Mouse (Mus musculus) kidney, adult 2 months (tissue): Measurements from ENCODE around the gene Plac1. TPM values are rescaled to one million over a fixed set of nuclear protein-coding genes. Genes with fewer than 3 reads are reported as not detected.

Experiments used
- DNase-seq: peaks from one replicate; pipeline ENCODE4 v3.0.0; 2021
- H3K27ac ChIP-seq: fragments of 200-500 bp; 2 replicates; pipeline ENCODE4 v1.5.1; 2012; ENCODE audit warnings: low read depth, low read length, control low read depth, inconsistent platforms; ENCODE audit not compliant: insufficient read depth
- H3K27me3 ChIP-seq: fragments of 200-500 bp; replicated peaks from 2 replicates; pipeline ENCODE4 v1.6.1; 2012; ENCODE audit warnings: mild to moderate bottlenecking, moderate library complexity, low read length, inconsistent platforms; ENCODE audit not compliant: control insufficient read depth, insufficient read depth
- H3K36me3 ChIP-seq: fragments of 200-500 bp; 2 replicates; pipeline ENCODE4 v1.6.1; 2012; ENCODE audit warnings: mild to moderate bottlenecking, moderate library complexity, low read length, inconsistent platforms; ENCODE audit not compliant: control insufficient read depth, insufficient read depth
- H3K4me1 ChIP-seq: fragments of 200-500 bp; 2 replicates; pipeline ENCODE4 v1.6.1; 2011; ENCODE audit warnings: low read length; ENCODE audit not compliant: control insufficient read depth, insufficient read depth
- H3K4me3 ChIP-seq: fragments of 200-500 bp; 2 replicates; pipeline ENCODE4 v1.5.1; 2011; ENCODE audit warnings: mild to moderate bottlenecking, low read depth, low read length, control low read depth; ENCODE audit not compliant: insufficient read depth
- CTCF ChIP-seq: fragments of 200-500 bp; conservative IDR thresholded peaks from 2 replicates; pipeline ENCODE4 v1.5.1; 2011; ENCODE audit warnings: low read depth, mild to moderate bottlenecking, control low read depth, low read length, moderate library complexity, mixed read lengths; ENCODE audit not compliant: insufficient read depth, insufficient read length
- POLR2A ChIP-seq: fragments of 200-500 bp; IDR thresholded peaks from one replicate; pipeline ENCODE4 v1.6.1; 2011; ENCODE audit warnings: low read depth, low read length, control low read depth
- WGBS: fragments of 180-500 bp; shearing (Covaris S2); methylation state at CpG from one replicate; pipeline ENCODE4 v1.1.7; 2018; 5-methylcytosine and 5-hydroxymethylcytosine counted together
- polyA plus RNA-seq: library from polyadenylated mRNA; depleted of rRNA; stranded (reverse); fragments of >200 nt; gene quantifications from 2 replicates; pipeline ENCODE4 v1.2.3, GENCODE M21; 2012

The Plac1 gene
- polyA plus RNA-seq, 1 experiment, result not detected

- H3K4me1 ChIP-seq, result no peaks in the 10 kb centered on the region
- 92% methylated on average over 9 of the region's 9 CpGs for WGBS
- no peak for TF ChIP-seq CTCF
- no peak for TF ChIP-seq POLR2A
- no peak overlapping the region for H3K4me3 ChIP-seq
- no peak for DNase-seq
- H3K27me3 ChIP-seq, result no peaks in the 10 kb centered on the region
- H3K36me3 ChIP-seq, result no peaks in the 10 kb centered on the region
- H3K27ac ChIP-seq, result no peak overlapping the region
These were observed 19.1 kb downstream of the Plac1 start for GRCm38 (mm10) chrX:53220855-53221254.

- Histone ChIP-seq H3K36me3 (no peaks in the 10 kb centered on the region), H3K27me3 (no peaks in the 10 kb centered on the region), H3K27ac (no peak overlapping the region), H3K4me3 (no peak overlapping the region), H3K4me1 (no peaks in the 10 kb centered on the region)
- DNase-seq, result peak; percentile 11
- WGBS, result 40% methylated on average over 7 of the region's 7 CpGs
- no peak for TF ChIP-seq POLR2A
- no peak for TF ChIP-seq CTCF
These were observed 25.2 kb downstream of the Plac1 start for GRCm38 (mm10) chrX:53214557-53215229.

- Histone ChIP-seq H3K36me3 (no peaks in the 10 kb centered on the region), H3K4me3 (no peak overlapping the region), H3K27ac (no peak overlapping the region), H3K27me3 (no peaks in the 10 kb centered on the region), H3K4me1 (no peaks in the 10 kb centered on the region)
- no peak for DNase-seq
- TF ChIP-seq CTCF (no peak), POLR2A (no peak)
- 77% methylated on average over 2 of the region's 2 CpGs for WGBS
These were observed 26.1 kb downstream of the Plac1 start for GRCm38 (mm10) chrX:53213838-53214237.

GRCm38 (mm10) chrX:53212485-53212884 lies 27.4 kb downstream of the Plac1 start:
- no peak for DNase-seq
- H3K27ac ChIP-seq, result no peak overlapping the region

GRCm38 (mm10) chrX:53211756-53212483 lies 28.0 kb downstream of the Plac1 start:
- H3K4me1 ChIP-seq, result no peaks in the 10 kb centered on the region
- no peak overlapping the region for H3K4me3 ChIP-seq
- no peak overlapping the region for H3K27ac ChIP-seq
- 56% methylated on average over 7 of the region's 7 CpGs for WGBS
- no peaks in the 10 kb centered on the region for H3K27me3 ChIP-seq
- peak; percentile 69 for DNase-seq
- TF ChIP-seq POLR2A, result no peak
- H3K36me3 ChIP-seq, result no peaks in the 10 kb centered on the region

More at GRCm38 (mm10) chrX:53212485-53212884, 27.4 kb downstream of the Plac1 start:
- Histone ChIP-seq H3K4me3 (no peak overlapping the region), H3K36me3 (no peaks in the 10 kb centered on the region), H3K4me1 (no peaks in the 10 kb centered on the region), H3K27me3 (no peaks in the 10 kb centered on the region)
- WGBS, result 52% methylated on average over 8 of the region's 9 CpGs
- no peak for TF ChIP-seq CTCF
- no peak for TF ChIP-seq POLR2A

- WGBS, result 73% methylated on average over 7 of the region's 7 CpGs
- no peak for DNase-seq
- H3K27me3 ChIP-seq, result no peaks in the 10 kb centered on the region
- no peak overlapping the region for H3K4me3 ChIP-seq
- no peak for TF ChIP-seq CTCF
- no peak for TF ChIP-seq POLR2A
- H3K36me3 ChIP-seq, result no peaks in the 10 kb centered on the region
- H3K27ac ChIP-seq, result no peak overlapping the region
- H3K4me1 ChIP-seq, result no peaks in the 10 kb centered on the region
These were observed 30.5 kb downstream of the Plac1 start for GRCm38 (mm10) chrX:53209431-53209830.

- TF ChIP-seq CTCF (no peak), POLR2A (no peak)
- Histone ChIP-seq H3K4me3 (no peak overlapping the region), H3K36me3 (no peaks in the 10 kb centered on the region), H3K27me3 (no peaks in the 10 kb centered on the region), H3K27ac (no peak overlapping the region), H3K4me1 (no peaks in the 10 kb centered on the region)
- 13% methylated on average over 3 of the region's 3 CpGs for WGBS
- peak; percentile 10 for DNase-seq
These were observed 35.1 kb downstream of the Plac1 start for GRCm38 (mm10) chrX:53204690-53205311.
